Mouse (Mus musculus) ovary, postnatal 14 days (tissue): ENCODE results near the gene Carmil3.
A peak's percentile ranks its signal among the peaks of the same experiment; 100 is the strongest.

Experiments used
- DNase-seq: peaks from one replicate; pipeline ENCODE4 v3.0.0; 2022; ENCODE audit warnings: low spot score

Gene Carmil3

GRCm38 (mm10) chr14:55490361-55491201 is at the start of gene Carmil3:
Gene Carmil3, plus strand, starts transcription at chr14:55490651.
- peak; percentile 44 for DNase-seq

- DNase-seq, result no peak
Measured at GRCm38 (mm10) chr14:55457693-55458092, 32.8 kb upstream of the Carmil3 start.

- DNase-seq, result no peak
Measured at GRCm38 (mm10) chr14:55458273-55458672, 32.2 kb upstream of the Carmil3 start.

GRCm38 (mm10) chr14:55458761-55459160 is 31.7 kb upstream of the Carmil3 start:
- DNase-seq, result no peak

GRCm38 (mm10) chr14:55459796-55460195 is 30.7 kb upstream of the Carmil3 start:
- DNase-seq, result no peak

GRCm38 (mm10) chr14:55460297-55460696 is 30.2 kb upstream of the Carmil3 start:
- no peak for DNase-seq

- DNase-seq, result no peak
Measured at GRCm38 (mm10) chr14:55461757-55462156, 28.7 kb upstream of the Carmil3 start.

- no peak for DNase-seq
Measured at GRCm38 (mm10) chr14:55466481-55466880, 24.0 kb upstream of the Carmil3 start.

- no peak for DNase-seq
Measured at GRCm38 (mm10) chr14:55467108-55467507, 23.3 kb upstream of the Carmil3 start.

GRCm38 (mm10) chr14:55468301-55468741 is 22.1 kb upstream of the Carmil3 start:
- no peak for DNase-seq

GRCm38 (mm10) chr14:55469041-55469440 is 21.4 kb upstream of the Carmil3 start:
- DNase-seq, result no peak

GRCm38 (mm10) chr14:55469821-55470220 is 20.6 kb upstream of the Carmil3 start:
- DNase-seq, result no peak

GRCm38 (mm10) chr14:55470806-55471205 is 19.6 kb upstream of the Carmil3 start:
- no peak for DNase-seq

- no peak for DNase-seq
Measured at GRCm38 (mm10) chr14:55475654-55476053, 14.8 kb upstream of the Carmil3 start.

- no peak for DNase-seq
Measured at GRCm38 (mm10) chr14:55477421-55477820, 13.0 kb upstream of the Carmil3 start.

GRCm38 (mm10) chr14:55477829-55478228 is 12.6 kb upstream of the Carmil3 start:
- DNase-seq, result no peak

- peak; percentile 75 for DNase-seq
Measured at GRCm38 (mm10) chr14:55478651-55479599, 11.5 kb upstream of the Carmil3 start, which contains the start of gene Dhrs4. Gene Dhrs4, plus strand, starts transcription at chr14:55478758.

- no peak for DNase-seq
Measured at GRCm38 (mm10) chr14:55479629-55480028, 10.8 kb upstream of the Carmil3 start.

GRCm38 (mm10) chr14:55484430-55485085 is 5.9 kb upstream of the Carmil3 start:
- no peak for DNase-seq

- DNase-seq, result no peak
Measured at GRCm38 (mm10) chr14:55486836-55487235, 3.6 kb upstream of the Carmil3 start.

GRCm38 (mm10) chr14:55491291-55491833 is 911 bp downstream of the Carmil3 start:
- peak; percentile 31 for DNase-seq

GRCm38 (mm10) chr14:55492103-55492502 is 1.7 kb downstream of the Carmil3 start:
- no peak for DNase-seq
